Mouse (Mus musculus) CH12.LX (cell line): ENCODE measurements around the gene Prkcq. TPM values are rescaled to one million over a fixed set of nuclear protein-coding genes. Genes with fewer than 3 reads are reported as not detected.

Experiments used
- DNase-seq: peaks from one replicate; pipeline ENCODE4 v3.0.0-alpha.2; 2013; ENCODE audit errors: extremely low read depth
- H3K27ac ChIP-seq: 2 replicates; pipeline ENCODE4 v1.5.1; 2012; ENCODE audit warnings: low read depth, mild to moderate bottlenecking, control low read depth, moderate library complexity; ENCODE audit not compliant: insufficient read depth
- H3K27me3 ChIP-seq: replicated peaks from 2 replicates; pipeline ENCODE3; 2012; ENCODE audit warnings: inconsistent platforms
- H3K36me3 ChIP-seq, 2 experiments: replicated peaks in 1 of 2; 2 replicates each; pipeline versions ENCODE3 to v1.6.1; 2012; ENCODE audit warnings: inconsistent platforms in 1 of 2, low read length in 1 of 2, mild to moderate bottlenecking in 1 of 2, mixed read lengths in 1 of 2, moderate library complexity in 1 of 2; ENCODE audit not compliant: control insufficient read depth in 1 of 2, insufficient read depth in 1 of 2
- H3K4me1 ChIP-seq, 2 experiments: 2 replicates each; pipeline ENCODE4 v1.6.1; 2012; ENCODE audit warnings: inconsistent platforms in 1 of 2, moderate library complexity in 1 of 2; ENCODE audit not compliant: insufficient read depth in 2 of 2, control insufficient read depth in 1 of 2
- H3K4me2 ChIP-seq: 2 replicates; pipeline ENCODE4 v1.6.1; 2012; ENCODE audit warnings: low read depth, mild to moderate bottlenecking, control low read depth; ENCODE audit not compliant: poor library complexity, insufficient read depth, severe bottlenecking
- H3K4me3 ChIP-seq, 3 experiments: fragments of 150-350 bp in 1 of 3; sonication (generic) in 1 of 3; replicated peaks in 1 of 3; 2 replicates each; pipeline versions ENCODE3 to v1.5.1; 2011 to 2012; ENCODE audit warnings: low read depth in 2 of 3, low read length in 2 of 3, mild to moderate bottlenecking in 2 of 3, moderate library complexity in 2 of 3, control low read depth in 1 of 3, improper control_type of control experiment in 1 of 3, inconsistent platforms in 1 of 3, mixed read lengths in 1 of 3; ENCODE audit not compliant: poor library complexity in 1 of 3
- H3K79me2 ChIP-seq: replicated peaks from 2 replicates; pipeline ENCODE4 v1.6.1; 2012; ENCODE audit warnings: mild to moderate bottlenecking, moderate library complexity; ENCODE audit not compliant: control insufficient read depth, poor library complexity, insufficient read depth, severe bottlenecking; ENCODE audit errors: extremely low read depth
- H3K9ac ChIP-seq: 2 replicates; pipeline ENCODE4 v1.6.1; 2012; ENCODE audit warnings: low read depth, mild to moderate bottlenecking, control low read depth, moderate library complexity; ENCODE audit not compliant: insufficient read depth
- H3K9me3 ChIP-seq: replicated peaks from 2 replicates; pipeline ENCODE3; 2012; ENCODE audit warnings: low read length, inconsistent platforms, mixed read lengths
- CHD1 ChIP-seq: IDR thresholded peaks from 2 replicates; pipeline ENCODE4 v1.6.1; 2012; ENCODE audit warnings: low read depth, low read length, improper control_type of control experiment, inconsistent platforms
- CTCF ChIP-seq, 2 experiments: IDR thresholded peaks in 1 of 2; conservative IDR thresholded peaks in 1 of 2; 2 replicates each; pipeline ENCODE4 v1.5.1; 2011 to 2012; ENCODE audit warnings: low read depth in 2 of 2, low read length in 2 of 2, improper control_type of control experiment in 1 of 2, inconsistent platforms in 1 of 2, mild to moderate bottlenecking in 1 of 2, moderate library complexity in 1 of 2
- ELF1 ChIP-seq: IDR thresholded peaks from 2 replicates; pipeline ENCODE4 v1.6.1; 2014; ENCODE audit warnings: low read depth, mild to moderate bottlenecking, inconsistent platforms, low read length, improper control_type of control experiment
- ETS1 ChIP-seq: conservative IDR thresholded peaks from 2 replicates; pipeline ENCODE4 v1.6.1; 2012; ENCODE audit warnings: low read depth, mild to moderate bottlenecking, inconsistent platforms, low read length, improper control_type of control experiment, moderate library complexity
- GABPA ChIP-seq: IDR thresholded peaks from 2 replicates; pipeline ENCODE4 v1.6.1; 2012; ENCODE audit warnings: low read depth, low read length, improper control_type of control experiment, inconsistent platforms; ENCODE audit not compliant: insufficient replicate concordance
- HCFC1 ChIP-seq: IDR thresholded peaks from 2 replicates; pipeline ENCODE4 v1.6.1; 2012; ENCODE audit warnings: low read depth, mild to moderate bottlenecking, inconsistent platforms, low read length, improper control_type of control experiment
- IRF4 ChIP-seq: IDR thresholded peaks from 2 replicates; pipeline ENCODE4 v1.6.1; 2014; ENCODE audit warnings: low read depth, mild to moderate bottlenecking, inconsistent platforms, low read length, improper control_type of control experiment
- JUN ChIP-seq: IDR thresholded peaks from 2 replicates; pipeline ENCODE4 v1.6.1; 2011; ENCODE audit warnings: low read depth, mild to moderate bottlenecking, low read length, improper control_type of control experiment, moderate library complexity; ENCODE audit not compliant: insufficient read depth
- JUND ChIP-seq: conservative IDR thresholded peaks from 2 replicates; pipeline ENCODE4 v1.6.1; 2011; ENCODE audit warnings: low read depth, low read length, improper control_type of control experiment
- KAT2A ChIP-seq: IDR thresholded peaks from 2 replicates; pipeline ENCODE4 v1.6.1; 2012; ENCODE audit warnings: low read length, improper control_type of control experiment, inconsistent platforms; ENCODE audit not compliant: insufficient replicate concordance
- MAFK ChIP-seq: IDR thresholded peaks from 2 replicates; pipeline ENCODE4 v1.6.1; 2011; ENCODE audit warnings: low read length, improper control_type of control experiment; ENCODE audit not compliant: insufficient replicate concordance
- MAX ChIP-seq: IDR thresholded peaks from 2 replicates; pipeline ENCODE4 v1.6.1; 2011; ENCODE audit warnings: low read length, improper control_type of control experiment
- MXI1 ChIP-seq: IDR thresholded peaks from 2 replicates; pipeline ENCODE4 v1.6.1; 2011; ENCODE audit warnings: mild to moderate bottlenecking, low read depth, low read length, improper control_type of control experiment
- NELFE ChIP-seq: IDR thresholded peaks from 2 replicates; pipeline ENCODE4 v1.6.1; 2011; ENCODE audit warnings: low read depth, low read length, improper control_type of control experiment
- PAX5 ChIP-seq: IDR thresholded peaks from 2 replicates; pipeline ENCODE4 v1.6.1; 2012; ENCODE audit warnings: low read length, inconsistent platforms, mixed read lengths
- POLR2A ChIP-seq: IDR thresholded peaks from 2 replicates; pipeline ENCODE4 v1.6.1; 2011; ENCODE audit warnings: low read depth, mild to moderate bottlenecking, improper control_type of control experiment, low read length
- POLR2AphosphoS2 ChIP-seq: IDR thresholded peaks from 2 replicates; pipeline ENCODE4 v1.6.1; 2011; ENCODE audit warnings: low read depth, low read length, improper control_type of control experiment
- SMC3 ChIP-seq: IDR thresholded peaks from 2 replicates; pipeline ENCODE4 v1.6.1; 2011; ENCODE audit warnings: low read depth, low read length, improper control_type of control experiment
- TCF12 ChIP-seq: IDR thresholded peaks from 2 replicates; pipeline ENCODE4 v1.6.1; 2014; ENCODE audit warnings: low read depth, mild to moderate bottlenecking, inconsistent platforms, low read length, improper control_type of control experiment
- USF2 ChIP-seq: conservative IDR thresholded peaks from 2 replicates; pipeline ENCODE4 v1.6.1; 2011; ENCODE audit warnings: low read depth, low read length, improper control_type of control experiment
- ZC3H11A ChIP-seq: IDR thresholded peaks from 2 replicates; pipeline ENCODE4 v1.6.1; 2012; ENCODE audit warnings: low read depth, mild to moderate bottlenecking, inconsistent platforms, low read length, improper control_type of control experiment
- ZMIZ1 ChIP-seq: IDR thresholded peaks from 2 replicates; pipeline ENCODE4 v1.6.1; 2012; ENCODE audit warnings: low read depth, mild to moderate bottlenecking, inconsistent platforms, low read length, improper control_type of control experiment
- dilution Hi-C: fragments of 300-500 bp; cut with MboI; formaldehyde crosslinking; loops from 2 replicates; pipeline ENCODE4 v1.14.3; 2020; ENCODE audit warnings: low sequenced_read_pairs; ENCODE audit not compliant: extremely low pct_unique_long_range_greater_than_20kb, extremely low pct_ligation_motif_present
- in situ Hi-C: fragments of 300-500 bp; cut with MboI; formaldehyde crosslinking; loops from 3 replicates; pipeline ENCODE4 v1.14.3; 2019; ENCODE audit warnings: low sequenced_read_pairs, low pct_ligation_motif_present, low pct_unique_long_range_greater_than_20kb, mixed read lengths
- polyA plus RNA-seq: library from polyadenylated mRNA; unstranded; fragments of >175 nt; gene quantifications from 2 replicates; pipeline ENCODE4 v1.2.1, GENCODE M21; 2012; ENCODE audit warnings: low read depth; ENCODE audit not compliant: insufficient read length
- total RNA-seq, 2 experiments: library from RNA; depleted of rRNA; stranded (reverse); fragments of 300-350 nt in 1 of 2; fragments of >200 nt in 1 of 2; gene quantifications; 2 replicates each; pipeline ENCODE4 v1.2.3; 2012 to 2014

Prkcq gene
- total and polyA plus RNA-seq, 3 experiments, result not detected

DNA sequence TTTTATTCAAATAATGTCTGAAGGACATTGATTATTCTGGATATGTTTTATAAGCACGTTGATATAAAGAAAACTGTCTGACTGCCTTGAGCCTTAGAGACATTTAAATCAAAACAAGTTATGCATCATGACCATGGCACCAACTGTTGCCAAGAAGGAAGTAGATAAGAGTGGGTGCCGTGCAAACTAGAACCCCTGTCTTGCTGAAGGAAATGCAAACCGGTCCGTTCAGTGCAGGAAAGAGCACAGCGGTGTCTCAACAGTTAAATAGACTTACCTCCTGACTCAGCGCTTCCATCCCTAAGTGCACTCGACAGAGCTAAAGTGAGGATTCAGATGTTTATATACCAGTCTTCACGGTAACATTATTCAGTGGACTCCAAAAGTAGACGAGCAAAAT, 36.4 kb downstream of the Prkcq start:
- no peak overlapping the region for H3K4me3 ChIP-seq
- no peaks in the 10 kb centered on the region for H3K36me3 ChIP-seq
- TF ChIP-seq KAT2A (no peak), POLR2A (no peak), CTCF (conservative IDR thresholded peaks at IDR 0.05 in 1 of 2, IDR thresholded peaks at IDR 0.05 in 1 of 2; ENCODE audit: low read depth in 2 of 2, low read length in 2 of 2) (no peak), MAX (no peak), CHD1 (no peak), PAX5 (no peak), SMC3 (no peak), ETS1 (no peak), IRF4 (no peak), JUND (no peak), USF2 (no peak), POLR2AphosphoS2 (no peak), ZMIZ1 (no peak), ZC3H11A (no peak), MXI1 (no peak), HCFC1 (no peak), TCF12 (no peak), JUN (no peak)
- no peaks in the 10 kb centered on the region for H3K27me3 ChIP-seq
- in situ Hi-C loops, result no loop called here
- peaks cover 0 to 16% of the 10 kb centered on the region in 2 experiments; a peak in 2 of 4 replicates for H3K4me1 ChIP-seq
- H3K9me3 ChIP-seq, result no peaks in the 10 kb centered on the region
- dilution Hi-C loops, result no loop called here
- no peaks in the 10 kb centered on the region for H3K79me2 ChIP-seq
- H3K4me2 ChIP-seq, result no peak overlapping the region
- no peak for DNase-seq
- H3K9ac ChIP-seq, result no peak overlapping the region
- H3K27ac ChIP-seq, result no peak overlapping the region

DNA sequence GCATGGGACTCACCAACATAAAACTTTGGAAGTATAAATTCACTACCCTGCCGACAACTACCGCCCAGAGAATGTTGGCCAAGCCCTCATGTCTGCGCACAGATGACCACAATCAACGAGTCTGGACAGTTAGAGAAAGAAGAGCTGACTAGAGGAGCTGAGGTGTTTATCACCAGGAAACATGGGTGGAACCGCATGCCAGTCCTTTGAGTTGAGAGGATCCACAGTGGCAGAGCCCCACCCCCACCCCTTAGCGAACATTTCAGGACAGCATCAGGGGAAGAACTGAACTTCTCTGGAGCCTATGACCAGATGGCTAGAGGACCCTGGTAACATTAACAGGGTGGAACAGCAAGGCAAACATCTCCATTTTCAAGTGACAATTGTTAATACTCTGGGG, 37.4 kb downstream of the Prkcq start:
- TF ChIP-seq ELF1 (no peak), ZC3H11A (no peak), NELFE (no peak), JUND (no peak), MAFK (no peak), HCFC1 (no peak), GABPA (no peak), POLR2A (no peak), IRF4 (no peak)
- Histone ChIP-seq H3K4me2 (no peak overlapping the region), H3K9me3 (no peaks in the 10 kb centered on the region), H3K9ac (no peak overlapping the region), H3K4me1 (peaks cover 0 to 10% of the 10 kb centered on the region in 2 experiments; a peak in 2 of 4 replicates), H3K27ac (no peak overlapping the region), H3K4me3 (no peak overlapping the region), H3K36me3 (no peaks in the 10 kb centered on the region), H3K27me3 (no peaks in the 10 kb centered on the region), H3K79me2 (no peaks in the 10 kb centered on the region)
- no peak for DNase-seq
- in situ Hi-C loops (no loop called here), dilution Hi-C loops (no loop called here)
